Mouse (Mus musculus) small intestine, adult 2 months (tissue): ENCODE data around the gene Anp32a. TPM values are rescaled to one million over a fixed set of nuclear protein-coding genes. Genes with fewer than 3 reads are reported as not detected.

ENCODE experiments used
- H3K27ac ChIP-seq: fragments of 200-500 bp; 2 replicates; pipeline ENCODE4 v1.5.1; 2012; ENCODE audit warnings: low read depth, low read length, control low read depth, inconsistent platforms; ENCODE audit not compliant: insufficient read depth
- H3K27me3 ChIP-seq: fragments of 200-500 bp; 2 replicates; pipeline ENCODE4 v1.6.1; 2012; ENCODE audit warnings: mild to moderate bottlenecking, moderate library complexity, low read length, inconsistent platforms; ENCODE audit not compliant: control insufficient read depth, insufficient read depth
- H3K36me3 ChIP-seq: fragments of 200-500 bp; 2 replicates; pipeline ENCODE4 v1.6.1; 2012; ENCODE audit warnings: mild to moderate bottlenecking, low read length, control low read depth, inconsistent platforms; ENCODE audit not compliant: control insufficient read depth, insufficient read depth
- H3K4me1 ChIP-seq: fragments of 200-500 bp; 2 replicates; pipeline ENCODE4 v1.6.1; 2012; ENCODE audit warnings: low read length, inconsistent platforms, mixed read lengths; ENCODE audit not compliant: control insufficient read depth, insufficient read depth, insufficient read length
- H3K4me3 ChIP-seq: fragments of 200-500 bp; 2 replicates; pipeline ENCODE4 v1.5.1; 2012; ENCODE audit warnings: low read depth, mild to moderate bottlenecking, control low read depth, inconsistent platforms, low read length, moderate library complexity
- CTCF ChIP-seq: fragments of 200-500 bp; IDR thresholded peaks from 2 replicates; pipeline ENCODE4 v1.5.1; 2012; ENCODE audit warnings: low read depth, mild to moderate bottlenecking, control low read depth, inconsistent platforms, low read length, moderate library complexity, mixed read lengths; ENCODE audit not compliant: insufficient replicate concordance, insufficient read length; ENCODE audit errors: extremely low read depth
- POLR2A ChIP-seq: fragments of 200-500 bp; IDR thresholded peaks from 2 replicates; pipeline ENCODE4 v1.6.1; 2012; ENCODE audit warnings: low read depth, mild to moderate bottlenecking, control low read depth, inconsistent platforms, low read length, moderate library complexity
- WGBS: fragments of 180-500 bp; shearing (Covaris S2); methylation state at CpG from one replicate; pipeline ENCODE4 v1.1.7; 2018; 5-methylcytosine and 5-hydroxymethylcytosine counted together
- polyA plus RNA-seq: library from polyadenylated mRNA; depleted of rRNA; stranded (reverse); fragments of >200 nt; gene quantifications from 2 replicates; pipeline ENCODE4 v1.2.3, GENCODE M21; 2012; rRNA removed

The Anp32a gene
- polyA plus RNA-seq, 1 experiment, result 4.7 TPM

DNA sequence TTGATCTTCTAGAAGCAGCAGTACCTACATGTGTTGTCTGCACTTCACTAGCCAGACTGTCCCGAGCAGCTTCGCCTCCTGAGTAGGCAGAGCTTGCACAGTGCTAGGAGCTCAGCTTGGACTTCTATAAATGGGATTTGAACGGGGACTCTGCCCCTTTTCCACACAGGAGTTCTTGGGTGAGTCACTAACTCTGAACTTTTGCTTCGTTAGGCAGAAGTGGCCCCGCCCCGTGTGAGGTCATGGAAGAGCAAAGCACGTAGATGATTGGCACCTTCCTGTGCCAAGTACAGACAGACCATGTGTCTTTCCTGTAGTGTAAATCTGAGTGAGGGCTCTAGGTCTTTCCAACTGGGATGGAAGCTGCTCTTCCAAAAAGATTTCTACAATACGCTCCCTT lies 85.9 kb downstream of the Anp32a start:
- Histone ChIP-seq H3K4me1 (peaks cover 10% of the 10 kb centered on the region; the same call in 1 of the 2 replicates), H3K4me3 (no peak overlapping the region), H3K27ac (no peak overlapping the region), H3K36me3 (no peaks in the 10 kb centered on the region), H3K27me3 (no peaks in the 10 kb centered on the region)
- TF ChIP-seq CTCF (no peak), POLR2A (no peak)
- WGBS, result 27% methylated on average over 8 of the region's 8 CpGs

Other genes with a start within 250 kb of the Anp32a start
- gene Glce, start 218.6 kb upstream of the Anp32a start, polyA plus RNA-seq, result 1.0 and 2.2 TPM in 2 replicates
- not detected in 2 replicates for gene Spesp1, start 59.1 kb upstream of the Anp32a start, polyA plus RNA-seq
- 1.8 and 2.7 TPM in 2 replicates for gene Coro2b, start 195.8 kb downstream of the Anp32a start, polyA plus RNA-seq